Mouse (Mus musculus): ENCODE measurements at regions not wholly inside any gene's neighbourhood (a gene's known extent, or its start where the extent isn't known, plus 50 kb on each side); places are given as distances from the start of the nearest gene placed in this dataset.

DNA sequence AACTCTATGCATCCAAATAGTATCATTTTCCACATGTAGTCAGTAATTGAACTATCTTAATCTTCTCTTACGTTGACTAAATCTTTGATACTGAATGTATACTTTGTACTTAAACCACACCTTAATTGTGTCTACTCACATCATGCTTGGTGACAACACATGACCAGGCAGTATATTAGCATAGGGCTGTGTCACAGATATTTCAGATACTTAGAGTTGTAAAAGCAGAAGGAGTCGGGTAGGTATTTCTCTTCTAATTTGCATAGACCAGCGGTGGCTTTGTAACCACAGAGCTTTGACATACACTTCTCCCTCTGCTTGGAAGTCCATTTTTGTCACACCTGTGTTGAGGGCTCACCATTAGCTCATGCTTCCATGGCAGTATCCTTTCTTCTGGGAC is 71.0 kb downstream of the Aldh8a1 start:
- TF ChIP-seq POLR2A (IDR thresholded peaks at IDR 0.05; ENCODE audit: borderline replicate concordance, extremely low read depth, low read depth, low read length), result no peak
- TF ChIP-seq CTCF (IDR thresholded peaks at IDR 0.05; ENCODE audit: insufficient read depth, low read length), result no peak

Measured in lung, adult 2 months (tissue).